Mouse (Mus musculus): Measurements from ENCODE around the gene Opcml. TPM values are rescaled to one million over a fixed set of nuclear protein-coding genes. Genes with fewer than 3 reads are reported as not detected.

Gene Opcml
- polyA plus RNA-seq, 1 experiment from 2014 or later: 13.3 TPM

- H3K36me3 ChIP-seq (ENCODE audit: control insufficient read depth, insufficient read depth, low read length): no peaks in the 10 kb centered on the region
- WGBS: 83% methylated on average over 2 of the region's 2 CpGs
- H3K4me3 ChIP-seq (ENCODE audit: low read depth, low read length): no peak overlapping the region
- H3K4me2 ChIP-seq (ENCODE audit: low read length): no peak overlapping the region
- H3K27ac ChIP-seq (ENCODE audit: low read depth, low read length): no peak overlapping the region
- H3K27me3 ChIP-seq (replicated peaks; ENCODE audit: control insufficient read depth, insufficient read depth, low read length): no peaks in the 10 kb centered on the region
- H3K4me1 ChIP-seq (ENCODE audit: control insufficient read depth, insufficient read depth, low read length): no peaks in the 10 kb centered on the region
- no peak for DNase-seq (ENCODE audit: low spot score)
- no peak for ATAC-seq
- no peaks in the 10 kb centered on the region for H3K9me3 ChIP-seq (replicated peaks; ENCODE audit: control insufficient read depth, low read length)
- H3K9ac ChIP-seq (ENCODE audit: low read length): no peak overlapping the region
These were observed 768.1 kb downstream of the Opcml start for GRCm38 (mm10) chr9:28558628-28559027.

- H3K4me3 ChIP-seq (ENCODE audit: low read depth, low read length): no peak overlapping the region
- 33% methylated on average over 6 of the region's 6 CpGs for WGBS
- no peaks in the 10 kb centered on the region for H3K36me3 ChIP-seq (ENCODE audit: control insufficient read depth, insufficient read depth, low read length)
- no peaks in the 10 kb centered on the region for H3K4me1 ChIP-seq (ENCODE audit: control insufficient read depth, insufficient read depth, low read length)
- DNase-seq (ENCODE audit: low spot score): peak; percentile 33
- H3K27me3 ChIP-seq (replicated peaks; ENCODE audit: control insufficient read depth, insufficient read depth, low read length): no peaks in the 10 kb centered on the region
- no peak overlapping the region for H3K4me2 ChIP-seq (ENCODE audit: low read length)
- no peak overlapping the region for H3K27ac ChIP-seq (ENCODE audit: low read depth, low read length)
- no peaks in the 10 kb centered on the region for H3K9me3 ChIP-seq (replicated peaks; ENCODE audit: control insufficient read depth, low read length)
- no peak for ATAC-seq
- H3K9ac ChIP-seq (ENCODE audit: low read length): no peak overlapping the region
These were observed 771.2 kb downstream of the Opcml start for GRCm38 (mm10) chr9:28561761-28562160.

GRCm38 (mm10) chr9:28563066-28563683 lies 772.6 kb downstream of the Opcml start:
- no peaks in the 10 kb centered on the region for H3K36me3 ChIP-seq (ENCODE audit: control insufficient read depth, insufficient read depth, low read length)
- WGBS: 59% methylated on average over 14 of the region's 14 CpGs
- DNase-seq (ENCODE audit: low spot score) (no peak), ATAC-seq (no peak)
- H3K9me3 ChIP-seq (replicated peaks; ENCODE audit: control insufficient read depth, low read length): no peaks in the 10 kb centered on the region
- no peak overlapping the region for H3K4me2 ChIP-seq (ENCODE audit: low read length)
- H3K9ac ChIP-seq (ENCODE audit: low read length): no peak overlapping the region
- H3K27me3 ChIP-seq (replicated peaks; ENCODE audit: control insufficient read depth, insufficient read depth, low read length): no peaks in the 10 kb centered on the region
- no peak overlapping the region for H3K4me3 ChIP-seq (ENCODE audit: low read depth, low read length)
- H3K27ac ChIP-seq (ENCODE audit: low read depth, low read length): no peak overlapping the region
- H3K4me1 ChIP-seq (ENCODE audit: control insufficient read depth, insufficient read depth, low read length): no peaks in the 10 kb centered on the region

- no peaks in the 10 kb centered on the region for H3K36me3 ChIP-seq (ENCODE audit: control insufficient read depth, insufficient read depth, low read length)
- WGBS: 23% methylated on average over 8 of the region's 8 CpGs
- H3K27ac ChIP-seq (ENCODE audit: low read depth, low read length): 0 out of 2 replicates have a peak overlapping the region, but pooled peaks have one; percentile 16
- peak; percentile 64 for DNase-seq (ENCODE audit: low spot score)
- H3K4me3 ChIP-seq (ENCODE audit: low read depth, low read length): no peak overlapping the region
- H3K9me3 ChIP-seq (replicated peaks; ENCODE audit: control insufficient read depth, low read length): no peaks in the 10 kb centered on the region
- no peak overlapping the region for H3K9ac ChIP-seq (ENCODE audit: low read length)
- H3K4me2 ChIP-seq (ENCODE audit: low read length): no peak overlapping the region
- H3K4me1 ChIP-seq (ENCODE audit: control insufficient read depth, insufficient read depth, low read length): peaks cover 7% of the 10 kb centered on the region
- H3K27me3 ChIP-seq (replicated peaks; ENCODE audit: control insufficient read depth, insufficient read depth, low read length): no peaks in the 10 kb centered on the region
- ATAC-seq: peak; percentile 58; the same call in 1 of the 2 replicates
These were observed 778.5 kb downstream of the Opcml start for GRCm38 (mm10) chr9:28569041-28569522.

- DNase-seq (ENCODE audit: low spot score) (no peak), ATAC-seq (no peak)
- 59% methylated on average over 2 of the region's 2 CpGs for WGBS
- H3K36me3 ChIP-seq (ENCODE audit: control insufficient read depth, insufficient read depth, low read length): no peaks in the 10 kb centered on the region
- H3K4me1 ChIP-seq (ENCODE audit: control insufficient read depth, insufficient read depth, low read length): peaks cover 7% of the 10 kb centered on the region
- H3K27ac ChIP-seq (ENCODE audit: low read depth, low read length): no peak overlapping the region
- no peak overlapping the region for H3K4me3 ChIP-seq (ENCODE audit: low read depth, low read length)
- H3K4me2 ChIP-seq (ENCODE audit: low read length): no peak overlapping the region
- H3K9ac ChIP-seq (ENCODE audit: low read length): no peak overlapping the region
- no peaks in the 10 kb centered on the region for H3K9me3 ChIP-seq (replicated peaks; ENCODE audit: control insufficient read depth, low read length)
- H3K27me3 ChIP-seq (replicated peaks; ENCODE audit: control insufficient read depth, insufficient read depth, low read length): no peaks in the 10 kb centered on the region
These were observed 779.2 kb downstream of the Opcml start for GRCm38 (mm10) chr9:28569776-28570175.

- H3K27ac ChIP-seq (ENCODE audit: low read depth, low read length): no peak overlapping the region
- H3K36me3 ChIP-seq (ENCODE audit: control insufficient read depth, insufficient read depth, low read length): no peaks in the 10 kb centered on the region
- WGBS: 66% methylated on average over 2 of the region's 2 CpGs
- peaks cover 7% of the 10 kb centered on the region for H3K4me1 ChIP-seq (ENCODE audit: control insufficient read depth, insufficient read depth, low read length)
- DNase-seq (ENCODE audit: low spot score) (no peak), ATAC-seq (no peak)
- no peak overlapping the region for H3K4me3 ChIP-seq (ENCODE audit: low read depth, low read length)
- no peak overlapping the region for H3K4me2 ChIP-seq (ENCODE audit: low read length)
- H3K9ac ChIP-seq (ENCODE audit: low read length): no peak overlapping the region
- no peaks in the 10 kb centered on the region for H3K9me3 ChIP-seq (replicated peaks; ENCODE audit: control insufficient read depth, low read length)
- no peaks in the 10 kb centered on the region for H3K27me3 ChIP-seq (replicated peaks; ENCODE audit: control insufficient read depth, insufficient read depth, low read length)
These were observed 781.1 kb downstream of the Opcml start for GRCm38 (mm10) chr9:28571682-28572081.

- H3K27ac ChIP-seq (ENCODE audit: low read depth, low read length): no peak overlapping the region
- H3K27me3 ChIP-seq (replicated peaks; ENCODE audit: control insufficient read depth, insufficient read depth, low read length): no peaks in the 10 kb centered on the region
- no peak for DNase-seq (ENCODE audit: low spot score)
- H3K9ac ChIP-seq (ENCODE audit: low read length): no peak overlapping the region
- H3K4me3 ChIP-seq (ENCODE audit: low read depth, low read length): no peak overlapping the region
- H3K36me3 ChIP-seq (ENCODE audit: control insufficient read depth, insufficient read depth, low read length): no peaks in the 10 kb centered on the region
- 88% methylated on average over 9 of the region's 9 CpGs for WGBS
- no peak for ATAC-seq
- peaks cover 7% of the 10 kb centered on the region for H3K4me1 ChIP-seq (ENCODE audit: control insufficient read depth, insufficient read depth, low read length)
- H3K9me3 ChIP-seq (replicated peaks; ENCODE audit: control insufficient read depth, low read length): no peaks in the 10 kb centered on the region
- H3K4me2 ChIP-seq (ENCODE audit: low read length): no peak overlapping the region
These were observed 781.7 kb downstream of the Opcml start for GRCm38 (mm10) chr9:28572136-28572774.

- no peaks in the 10 kb centered on the region for H3K4me1 ChIP-seq (ENCODE audit: control insufficient read depth, insufficient read depth, low read length)
- no peaks in the 10 kb centered on the region for H3K36me3 ChIP-seq (ENCODE audit: control insufficient read depth, insufficient read depth, low read length)
- no peak overlapping the region for H3K9ac ChIP-seq (ENCODE audit: low read length)
- H3K9me3 ChIP-seq (replicated peaks; ENCODE audit: control insufficient read depth, low read length): no peaks in the 10 kb centered on the region
- H3K27ac ChIP-seq (ENCODE audit: low read depth, low read length): no peak overlapping the region
- no peak overlapping the region for H3K4me2 ChIP-seq (ENCODE audit: low read length)
- no peaks in the 10 kb centered on the region for H3K27me3 ChIP-seq (replicated peaks; ENCODE audit: control insufficient read depth, insufficient read depth, low read length)
- H3K4me3 ChIP-seq (ENCODE audit: low read depth, low read length): no peak overlapping the region
- DNase-seq (ENCODE audit: low spot score) (no peak), ATAC-seq (no peak)
These were observed 788.2 kb downstream of the Opcml start for GRCm38 (mm10) chr9:28578730-28579129.

- Histone ChIP-seq H3K4me2 (ENCODE audit: low read length) (no peak overlapping the region), H3K27me3 (replicated peaks; ENCODE audit: control insufficient read depth, insufficient read depth, low read length) (no peaks in the 10 kb centered on the region), H3K4me1 (ENCODE audit: control insufficient read depth, insufficient read depth, low read length) (0 out of 2 replicates have a peak, but pooled peaks cover 3% of the 10 kb centered on the region), H3K27ac (ENCODE audit: low read depth, low read length) (no peak overlapping the region), H3K36me3 (ENCODE audit: control insufficient read depth, insufficient read depth, low read length) (no peaks in the 10 kb centered on the region), H3K9ac (ENCODE audit: low read length) (no peak overlapping the region), H3K4me3 (ENCODE audit: low read depth, low read length) (no peak overlapping the region), H3K9me3 (replicated peaks; ENCODE audit: control insufficient read depth, low read length) (no peaks in the 10 kb centered on the region)
- DNase-seq (ENCODE audit: low spot score): no peak
- 79% methylated on average over 3 of the region's 3 CpGs for WGBS
- 0 out of 2 replicates have a peak, but pooled peaks have one; percentile 32 for ATAC-seq
These were observed 796.7 kb downstream of the Opcml start for GRCm38 (mm10) chr9:28587253-28587652.
